Mouse (Mus musculus) kidney, postnatal 0 days (tissue): ENCODE data around the gene Fxyd4. TPM values are rescaled to one million over a fixed set of nuclear protein-coding genes. Genes with fewer than 3 reads are reported as not detected.
A peak's percentile ranks its signal among the peaks of the same experiment; 100 is the strongest.

Experiments used
- ATAC-seq: fragments of 200-750 bp; cut with Nextera tagmentation; replicated peaks from 2 replicates; pipeline ENCODE4 v1.8.0; 2017; ENCODE audit warnings: low read depth, moderate number of reproducible peaks, moderate TSS enrichment, moderate library complexity; ENCODE audit not compliant: low FRiP score
- DNase-seq: peaks from one replicate; pipeline ENCODE4 v3.0.0-alpha.2; 2016; ENCODE audit warnings: low spot score
- H3K27ac ChIP-seq: fragments of 300-500 bp; sonication (generic); 2 replicates; pipeline ENCODE4 v1.5.1; 2014; ENCODE audit warnings: mild to moderate bottlenecking
- H3K27me3 ChIP-seq: fragments of 300-500 bp; sonication (generic); 2 replicates; pipeline ENCODE4 v1.6.1; 2014; ENCODE audit warnings: low read length, mixed read lengths; ENCODE audit not compliant: insufficient read depth
- H3K36me3 ChIP-seq: fragments of 300-500 bp; sonication (generic); 2 replicates; pipeline ENCODE4 v1.6.1; 2014; ENCODE audit warnings: low read length, mixed read lengths; ENCODE audit not compliant: insufficient read depth
- H3K4me1 ChIP-seq: fragments of 300-500 bp; sonication (generic); replicated peaks from 2 replicates; pipeline ENCODE4 v1.6.1; 2014; ENCODE audit warnings: antibody characterized with exemption, low read length, mixed read lengths; ENCODE audit not compliant: insufficient read depth
- H3K4me2 ChIP-seq: fragments of 300-500 bp; sonication (generic); 2 replicates; pipeline ENCODE4 v1.6.1; 2014; ENCODE audit warnings: mild to moderate bottlenecking, low read length, moderate library complexity, mixed read lengths
- H3K4me3 ChIP-seq: fragments of 300-500 bp; sonication (generic); replicated peaks from 2 replicates; pipeline ENCODE4 v1.5.1; 2014; ENCODE audit warnings: low read depth, low read length
- H3K9ac ChIP-seq: fragments of 300-500 bp; sonication (generic); 2 replicates; pipeline ENCODE4 v1.6.1; 2014; ENCODE audit warnings: low read depth, low read length
- H3K9me3 ChIP-seq: fragments of 300-500 bp; sonication (generic); replicated peaks from 2 replicates; pipeline ENCODE4 v1.6.1; 2016; ENCODE audit warnings: low read length, inconsistent platforms, mixed read lengths
- CTCF ChIP-seq: IDR thresholded peaks from 2 replicates; pipeline ENCODE4 v1.5.1; 2016; ENCODE audit warnings: antibody characterized with exemption, low read depth, mild to moderate bottlenecking, moderate library complexity
- WGBS: fragments of 180-500 bp; shearing (Covaris S2); extraction: QIAGEN DNeasy Blood & Tissue Kit; methylation state at CpG from one replicate; pipeline ENCODE4 v1.1.7; 2014; 5-methylcytosine and 5-hydroxymethylcytosine counted together
- polyA plus RNA-seq: library from polyadenylated mRNA; unstranded; fragments of >200 nt; fragmentation: Nextera tagmentation; extraction: Ambion mirVana; gene quantifications from 2 replicates; pipeline ENCODE4 v1.2.1, GENCODE M21; 2015

The Fxyd4 gene
- polyA plus RNA-seq, 1 experiment from 2014 or later, result 222 TPM

DNA sequence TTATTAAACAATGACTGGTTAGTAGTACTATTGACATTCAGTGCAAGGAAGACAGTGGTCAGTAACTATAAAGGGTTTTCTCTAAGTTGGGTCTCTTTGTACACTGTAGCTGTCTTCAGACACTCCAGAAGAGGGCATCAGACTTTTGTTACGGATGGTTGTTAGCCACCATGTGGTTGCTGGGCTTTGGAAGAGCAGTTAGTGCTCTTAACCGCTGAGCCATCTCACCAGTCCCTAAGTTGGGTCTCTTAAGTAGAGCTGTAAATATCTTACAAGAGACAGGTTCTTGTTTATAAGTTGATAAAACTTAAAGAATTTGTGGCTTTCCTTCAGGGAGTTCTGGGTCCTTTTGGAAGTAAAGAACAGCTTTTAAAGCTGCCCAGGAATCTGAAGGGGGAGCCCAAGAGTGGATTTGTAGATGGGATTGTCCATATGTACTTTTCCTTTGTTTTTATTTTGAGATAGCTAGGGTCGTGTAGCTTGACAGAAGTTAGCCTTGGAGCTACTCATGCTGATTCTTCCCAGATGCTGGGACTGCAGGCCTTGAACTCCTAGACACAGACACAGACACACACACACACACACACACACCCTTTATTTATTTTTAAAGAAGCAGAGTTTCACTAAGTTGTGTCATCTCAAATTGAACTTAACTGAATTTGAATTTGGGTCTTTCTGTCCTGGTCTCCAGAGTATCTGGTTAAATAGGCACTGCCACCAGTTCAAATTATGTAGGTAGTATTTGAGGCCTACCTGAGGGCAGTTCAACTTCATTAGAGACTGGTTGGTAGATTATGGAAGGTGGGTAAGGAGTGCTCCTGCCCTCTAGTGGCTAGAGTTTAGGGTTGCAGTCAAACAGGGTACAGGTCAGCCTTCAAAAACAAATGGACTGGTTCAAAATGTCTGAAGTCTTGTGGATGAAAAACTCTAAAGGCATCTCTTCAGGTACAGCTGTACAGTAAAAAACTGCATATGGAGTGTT is 16.5 kb downstream of the Fxyd4 start:
- H3K27ac ChIP-seq, result peak overlapping the region; percentile 28; the same call in 1 of the 2 replicates
- peak; percentile 78 for DNase-seq
- 37% methylated on average over 3 of the region's 3 CpGs for WGBS
- H3K4me1 ChIP-seq, result peaks cover 22% of the 10 kb centered on the region; the same call in 1 of the 2 replicates
- H3K9me3 ChIP-seq, result no peaks in the 10 kb centered on the region
- peaks cover 14% of the 10 kb centered on the region; the same call in 1 of the 2 replicates for H3K36me3 ChIP-seq
- no peak for ATAC-seq
- TF ChIP-seq CTCF, result peak; percentile 88
- H3K4me3 ChIP-seq, result no peak overlapping the region
- H3K4me2 ChIP-seq, result no peak overlapping the region
- H3K27me3 ChIP-seq, result no peaks in the 10 kb centered on the region
- no peak overlapping the region for H3K9ac ChIP-seq

DNA sequence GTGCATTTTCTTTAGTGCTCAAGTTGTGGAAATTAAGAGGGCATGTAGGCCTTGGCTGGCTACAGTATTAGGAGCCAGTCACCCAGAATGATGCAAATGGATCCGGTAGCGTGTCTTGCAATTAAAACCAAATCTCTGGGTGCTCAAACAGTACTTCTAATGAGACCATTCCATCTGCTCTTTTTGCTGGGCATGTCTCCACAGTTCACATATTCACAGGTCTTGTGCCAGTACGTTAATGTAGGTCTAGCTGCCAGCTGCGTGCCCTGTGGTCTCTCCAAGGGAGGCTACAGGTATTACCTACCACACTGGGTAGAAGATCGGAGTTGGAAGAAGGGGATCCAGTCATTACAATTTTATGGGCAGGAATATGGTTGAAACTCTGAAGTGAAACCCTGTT is 19.4 kb downstream of the Fxyd4 start:
- 7% methylated on average over 5 of the region's 5 CpGs for WGBS

GRCm38 (mm10) chr6:117917576-117917975 is 19.9 kb downstream of the Fxyd4 start:
- Histone ChIP-seq H3K4me2 (peak overlapping the region; percentile 85), H3K36me3 (0 out of 2 replicates have a peak, but pooled peaks cover 7% of the 10 kb centered on the region), H3K27ac (peak overlapping the region; percentile 99), H3K27me3 (no peaks in the 10 kb centered on the region), H3K4me3 (peak overlapping the region; percentile 66), H3K9ac (peak overlapping the region; percentile 76), H3K9me3 (no peaks in the 10 kb centered on the region), H3K4me1 (peaks cover 23% of the 10 kb centered on the region; the same call in 1 of the 2 replicates)
- peak; percentile 57 for ATAC-seq
- WGBS, result under 1% methylated on average over 21 of the region's 21 CpGs
- peak; percentile 92 for DNase-seq
- 0 out of 2 replicates have a peak, but pooled peaks have one; percentile 5 for TF ChIP-seq CTCF

More for the DNA sequence above, 19.4 kb downstream of the Fxyd4 start:
- peak overlapping the region; percentile 85 for H3K4me2 ChIP-seq
- no peak for TF ChIP-seq CTCF
- no peaks in the 10 kb centered on the region for H3K9me3 ChIP-seq
- H3K4me3 ChIP-seq, result peak overlapping the region; percentile 66
- H3K27me3 ChIP-seq, result no peaks in the 10 kb centered on the region
- DNase-seq (no peak), ATAC-seq (no peak)
- H3K27ac ChIP-seq, result peak overlapping the region; percentile 99
- H3K36me3 ChIP-seq, result peaks cover 7% of the 10 kb centered on the region; the same call in 1 of the 2 replicates
- peaks cover 23% of the 10 kb centered on the region; the same call in 1 of the 2 replicates for H3K4me1 ChIP-seq
- peak overlapping the region; percentile 76 for H3K9ac ChIP-seq

DNA sequence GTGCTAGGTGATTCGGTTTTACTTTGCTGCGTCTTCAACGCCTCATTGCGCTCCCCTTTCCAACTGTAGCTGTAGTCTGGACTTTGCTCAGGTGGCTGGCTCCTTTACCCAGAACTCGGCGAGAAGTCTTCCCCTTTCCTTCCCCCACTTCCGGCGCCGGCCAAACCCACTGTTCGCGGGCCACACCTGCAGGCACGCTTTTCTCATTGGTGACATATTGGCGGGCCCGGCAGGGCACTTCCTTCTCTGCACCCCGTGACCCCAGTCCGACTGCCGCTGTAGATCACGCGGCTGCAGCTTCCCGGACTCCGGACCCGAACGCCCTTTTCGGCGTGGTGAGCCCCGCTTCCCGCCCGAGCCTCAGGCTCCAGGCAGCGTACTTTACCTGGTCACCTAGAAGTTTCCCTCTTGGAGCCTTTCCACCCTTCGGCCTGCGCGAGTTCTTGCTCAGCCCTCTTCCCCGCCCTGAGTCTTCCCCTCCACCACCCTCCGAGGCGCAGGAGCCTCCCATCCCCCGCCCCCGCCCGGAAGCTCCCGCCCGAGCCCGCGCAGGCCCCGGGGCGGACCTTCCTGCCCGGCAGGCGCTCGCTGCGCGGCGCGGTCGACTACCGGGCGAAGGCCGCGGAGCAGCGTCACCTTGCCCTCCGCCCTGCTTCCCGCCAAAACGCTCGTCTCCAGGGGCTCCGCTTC is 20.6 kb downstream of the Fxyd4 start:
- Histone ChIP-seq H3K27me3 (no peaks in the 10 kb centered on the region), H3K4me2 (peak overlapping the region; percentile 85), H3K9ac (peak overlapping the region; percentile 76), H3K4me3 (peak overlapping the region; percentile 66), H3K36me3 (0 out of 2 replicates have a peak, but pooled peaks cover 7% of the 10 kb centered on the region), H3K9me3 (no peaks in the 10 kb centered on the region), H3K4me1 (peaks cover 23% of the 10 kb centered on the region; the same call in 1 of the 2 replicates), H3K27ac (peak overlapping the region; percentile 99)
- under 1% methylated on average over 61 of the region's 62 CpGs for WGBS
- peak; percentile 85 for DNase-seq
- no peak for TF ChIP-seq CTCF
- peak; percentile 95 for ATAC-seq

- TF ChIP-seq CTCF, result no peak
- whole genome bisulfite sequencing, result 1% methylated on average over 12 of the region's 12 CpGs
- no peaks in the 10 kb centered on the region for H3K27me3 ChIP-seq
- H3K4me2 ChIP-seq, result peak overlapping the region; percentile 85
- peak overlapping the region; percentile 76 for H3K9ac ChIP-seq
- H3K36me3 ChIP-seq, result 0 out of 2 replicates have a peak, but pooled peaks cover 7% of the 10 kb centered on the region
- peaks cover 23% of the 10 kb centered on the region; the same call in 1 of the 2 replicates for H3K4me1 ChIP-seq
- DNase-seq (no peak), ATAC-seq (peak; percentile 1; the same call in 1 of the 2 replicates)
- peak overlapping the region; percentile 66 for H3K4me3 ChIP-seq
- peak overlapping the region; percentile 99 for H3K27ac ChIP-seq
- no peaks in the 10 kb centered on the region for H3K9me3 ChIP-seq
Observed at GRCm38 (mm10) chr6:117916205-117916736, 21.2 kb downstream of the Fxyd4 start.
